Mouse (Mus musculus): ENCODE results near the gene Mpped1.
A peak's percentile ranks its signal among the peaks of the same experiment; 100 is the strongest.

Gene Mpped1

GRCm38 (mm10) chr15:83779387-83779786 is at the start of gene Mpped1:
Gene Mpped1, plus strand, starts transcription at chr15:83779467.
- DNase-seq (ENCODE audit: low spot score) = no peak

- DNase-seq (ENCODE audit: low spot score) = no peak
These were observed 38.4 kb upstream of the Mpped1 start for GRCm38 (mm10) chr15:83740676-83741422.

DNA sequence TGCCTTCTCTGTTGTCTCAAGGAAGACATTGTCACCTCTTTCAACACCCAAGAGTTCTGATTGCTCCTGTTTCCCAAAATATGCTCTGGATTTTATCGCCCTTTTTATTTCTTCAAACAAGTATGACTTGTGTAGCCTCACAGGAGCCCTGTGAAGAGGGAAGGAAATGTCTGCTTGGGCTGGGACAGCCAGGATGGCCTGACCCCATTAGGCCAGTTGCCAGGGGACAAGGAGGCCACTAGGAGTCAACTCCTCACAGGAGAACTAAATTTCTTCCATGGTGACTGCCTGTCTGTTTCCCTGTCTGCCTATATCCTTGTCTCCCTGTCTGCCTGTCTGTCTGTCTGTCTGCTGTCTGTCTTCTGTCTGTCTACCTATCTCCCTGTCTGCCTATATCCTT is 37.2 kb upstream of the Mpped1 start:
- no peak for DNase-seq (ENCODE audit: low spot score)

- DNase-seq (ENCODE audit: low spot score) = no peak
These were observed 33.0 kb upstream of the Mpped1 start for GRCm38 (mm10) chr15:83746311-83746710.

- no peak for DNase-seq (ENCODE audit: low spot score)
These were observed 30.3 kb upstream of the Mpped1 start for GRCm38 (mm10) chr15:83748986-83749385.

- no peak for DNase-seq (ENCODE audit: low spot score)
These were observed 29.8 kb upstream of the Mpped1 start for GRCm38 (mm10) chr15:83749436-83749835.

DNA sequence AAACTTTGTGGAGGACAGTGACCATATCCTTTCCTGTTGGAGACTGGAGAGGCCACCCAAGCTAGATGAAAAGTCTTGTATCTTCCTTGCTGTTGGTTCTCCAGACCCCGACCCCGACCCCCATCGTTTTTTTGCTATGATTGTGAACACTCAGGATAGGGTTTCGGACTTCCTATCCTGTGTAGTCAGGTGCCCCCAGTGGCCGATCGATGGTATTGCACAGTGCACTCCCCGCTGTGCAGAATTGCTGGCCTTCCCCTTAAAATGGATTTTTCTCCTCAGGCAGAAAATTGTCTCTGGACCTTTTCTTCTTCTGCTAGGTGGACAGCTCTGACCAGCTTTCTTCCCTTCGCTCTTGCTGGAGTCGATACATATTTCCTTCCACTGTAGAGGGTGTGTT is 22.5 kb upstream of the Mpped1 start:
- DNase-seq (ENCODE audit: low spot score) = no peak

DNA sequence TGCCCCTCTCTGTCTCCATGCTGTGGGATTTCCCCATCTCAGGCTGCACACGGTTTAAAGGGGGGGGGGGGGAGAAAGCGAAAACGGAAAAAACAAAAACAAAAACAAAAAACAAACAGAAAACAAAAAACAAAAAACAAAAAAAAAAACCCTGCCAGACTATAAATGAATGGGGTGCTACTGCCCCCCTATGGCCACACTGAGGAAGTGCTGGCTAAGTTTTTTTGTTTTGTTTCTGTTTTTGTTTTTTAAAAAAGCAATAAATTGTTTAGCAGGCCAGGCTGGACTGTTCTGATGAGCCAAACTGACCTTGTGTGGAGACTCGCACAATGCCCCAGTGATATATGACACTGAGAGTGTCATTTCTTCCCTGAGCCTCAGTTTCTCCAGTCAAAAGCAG is 20.3 kb upstream of the Mpped1 start:
- no peak for DNase-seq (ENCODE audit: low spot score)

DNA sequence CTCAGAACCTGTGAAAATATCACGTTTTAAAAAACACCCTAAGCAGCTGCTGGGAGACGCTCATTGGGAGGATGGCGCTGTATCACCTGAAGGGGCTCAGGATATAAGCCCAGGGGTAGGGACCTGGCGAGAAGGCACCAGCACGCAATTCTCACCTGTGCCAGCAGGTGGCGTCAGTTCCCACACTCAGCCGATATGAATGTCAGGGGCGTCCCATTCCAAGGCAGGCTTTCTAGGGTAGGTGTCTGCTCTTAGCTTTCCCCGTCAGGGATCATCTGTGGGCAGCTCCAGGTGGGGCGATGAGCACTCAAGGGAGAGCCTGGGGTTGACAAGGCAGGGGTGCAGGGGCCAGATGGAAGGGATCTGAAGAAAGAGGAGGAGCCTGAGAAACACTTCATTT is 18.6 kb upstream of the Mpped1 start:
- DNase-seq (ENCODE audit: low spot score) = peak; percentile 38

- DNase-seq (ENCODE audit: low spot score) = no peak
These were observed 17.8 kb upstream of the Mpped1 start for GRCm38 (mm10) chr15:83761512-83761911.

DNA sequence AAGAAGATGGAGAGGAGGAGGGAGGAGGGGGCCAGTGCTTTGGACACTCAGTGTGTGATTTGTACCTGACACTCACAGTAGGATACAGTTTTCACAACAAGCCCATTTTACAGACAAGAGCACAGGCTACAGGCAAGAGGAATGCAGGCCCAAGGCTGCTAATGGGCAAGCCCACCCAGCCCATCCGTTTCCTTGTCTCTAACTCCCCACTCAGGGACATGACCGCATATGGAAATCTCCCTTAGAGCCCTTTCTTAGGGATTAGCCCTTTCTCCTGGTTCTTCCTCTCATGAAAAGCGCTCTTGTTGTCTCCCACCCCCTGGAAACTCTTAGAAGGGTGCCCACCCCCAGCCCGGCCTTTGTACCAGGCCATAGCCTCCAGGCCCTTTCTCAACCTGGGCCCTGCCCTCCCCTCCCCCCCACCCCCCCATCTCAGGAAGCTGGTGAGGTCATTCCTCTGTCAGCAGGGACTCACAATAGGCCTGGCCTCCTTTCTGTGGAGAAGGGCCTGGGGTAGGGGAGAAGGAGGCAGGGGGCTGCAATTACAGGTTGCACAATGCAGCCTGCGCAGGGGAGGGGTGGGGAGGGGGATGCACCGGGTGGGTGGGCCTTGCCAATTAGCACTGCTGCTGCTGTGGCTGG is 13.8 kb upstream of the Mpped1 start:
- no peak for DNase-seq (ENCODE audit: low spot score)

DNA sequence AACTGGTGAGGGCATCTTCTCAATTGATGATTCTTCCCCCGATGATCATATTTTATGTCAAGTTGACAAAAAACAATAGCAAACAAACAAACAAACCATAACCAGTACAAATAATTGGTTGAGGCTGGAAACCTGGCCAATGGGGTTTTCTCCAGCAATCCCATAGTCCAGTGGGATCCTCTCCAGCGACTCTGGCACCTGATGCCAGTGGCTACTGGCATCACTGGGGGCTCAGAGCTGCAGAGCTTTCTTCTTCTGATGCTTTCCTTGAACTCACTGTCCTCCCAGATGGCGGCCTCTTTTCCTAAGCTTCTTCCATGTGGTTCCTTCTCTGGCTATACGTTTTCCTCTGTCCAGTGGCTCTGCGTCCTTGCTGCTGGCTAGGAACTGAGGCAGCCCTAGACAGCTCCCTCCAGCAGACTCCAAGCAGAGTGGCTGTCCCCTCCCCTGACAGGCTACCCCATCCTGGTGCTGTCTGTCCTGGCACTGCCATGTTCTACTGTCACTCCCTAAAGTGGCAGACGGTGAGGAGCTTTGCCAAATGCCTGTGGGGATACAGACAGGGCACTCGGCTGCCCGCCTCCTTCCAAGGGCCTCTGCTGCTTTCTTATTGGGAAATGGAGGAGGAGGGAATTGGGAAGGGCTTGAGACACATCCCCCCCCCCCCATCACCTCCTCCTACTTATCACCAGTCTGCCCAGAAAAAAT is 7.8 kb upstream of the Mpped1 start:
- no peak for DNase-seq (ENCODE audit: low spot score)

GRCm38 (mm10) chr15:83772460-83772859 is 6.8 kb upstream of the Mpped1 start:
- DNase-seq (ENCODE audit: low spot score) = no peak

- no peak for DNase-seq (ENCODE audit: low spot score)
These were observed 6.3 kb upstream of the Mpped1 start for GRCm38 (mm10) chr15:83772953-83773352.

DNA sequence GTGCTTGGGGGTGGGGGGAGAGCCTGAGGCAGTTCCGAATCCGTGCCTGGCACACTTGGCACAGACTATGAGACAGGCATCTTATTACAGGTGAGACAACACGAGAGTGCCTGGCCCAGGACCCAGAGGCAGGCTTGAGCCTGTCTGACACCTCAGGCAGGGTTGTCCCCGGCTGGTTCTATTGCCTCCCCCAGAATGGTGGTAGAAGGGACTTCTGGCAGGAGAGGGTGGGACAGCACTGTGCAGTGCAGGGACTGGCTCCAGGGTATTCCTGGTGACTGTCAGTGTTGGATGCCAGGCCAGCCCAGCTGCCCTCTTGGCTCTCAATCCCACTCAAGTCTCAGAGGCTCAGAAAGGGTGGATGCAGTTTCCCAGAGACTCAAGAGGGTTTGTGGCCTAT is 4.3 kb upstream of the Mpped1 start:
- DNase-seq (ENCODE audit: low spot score) = no peak

DNA sequence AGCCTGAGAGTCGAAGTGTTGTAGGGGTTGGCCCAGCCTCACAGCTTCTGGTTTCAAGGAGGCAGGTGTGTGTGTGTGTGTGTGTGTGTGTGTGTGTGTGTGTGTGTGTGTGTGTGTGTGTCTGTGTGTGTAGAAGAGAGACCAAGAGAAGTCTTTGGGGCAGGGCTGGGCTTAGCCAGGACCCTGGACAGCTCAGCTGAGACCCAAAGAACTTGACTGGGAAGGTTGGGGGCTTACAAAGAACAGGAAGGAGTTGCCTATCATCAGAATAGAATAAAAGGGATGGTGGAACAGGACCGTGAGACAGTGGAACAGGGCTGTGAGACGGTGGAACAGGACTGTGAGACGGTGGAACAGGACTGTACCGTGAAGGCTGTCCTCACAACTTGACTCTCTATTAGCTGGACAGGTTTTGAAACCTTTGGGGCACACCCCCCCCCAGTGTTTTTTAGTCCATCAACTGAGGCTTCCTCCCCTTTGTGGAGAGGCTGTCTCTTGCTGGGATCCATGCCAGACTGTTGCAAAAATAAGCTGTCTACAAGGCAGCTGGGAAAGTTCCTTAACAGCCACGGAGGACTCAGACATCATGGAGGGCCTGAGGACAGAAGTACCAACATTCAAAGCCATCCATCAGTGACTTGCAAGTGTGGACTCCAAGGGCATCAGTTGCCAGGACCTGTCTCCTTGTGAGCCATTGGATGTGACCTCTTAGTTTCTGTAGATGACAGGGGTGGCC is 2.8 kb upstream of the Mpped1 start:
- no peak for DNase-seq (ENCODE audit: low spot score)

GRCm38 (mm10) chr15:83777476-83777875 is 1.8 kb upstream of the Mpped1 start:
- no peak for DNase-seq (ENCODE audit: low spot score)

GRCm38 (mm10) chr15:83779855-83780740 is 831 bp downstream of the Mpped1 start:
- DNase-seq (ENCODE audit: low spot score) = no peak

DNA sequence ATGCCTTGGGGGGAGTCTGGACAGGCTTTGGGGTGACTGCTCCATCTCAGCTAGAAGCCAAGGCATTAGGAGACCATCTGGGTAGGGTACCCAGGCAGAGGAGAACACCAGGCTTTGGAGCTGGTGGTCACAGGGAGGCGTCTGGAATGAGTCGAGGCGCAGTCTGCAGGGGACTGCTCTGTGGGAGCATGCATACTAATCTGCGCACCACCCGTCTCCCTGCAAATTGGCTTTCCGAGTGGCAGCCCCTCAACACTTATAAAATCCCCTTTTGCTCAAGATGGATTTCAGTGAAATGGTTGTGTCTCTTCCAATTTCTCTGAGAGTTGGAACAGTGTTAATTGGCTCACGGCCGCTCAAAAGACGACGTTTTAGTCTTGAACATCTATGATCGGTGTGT is 2.0 kb downstream of the Mpped1 start:
- no peak for DNase-seq (ENCODE audit: low spot score)

DNA sequence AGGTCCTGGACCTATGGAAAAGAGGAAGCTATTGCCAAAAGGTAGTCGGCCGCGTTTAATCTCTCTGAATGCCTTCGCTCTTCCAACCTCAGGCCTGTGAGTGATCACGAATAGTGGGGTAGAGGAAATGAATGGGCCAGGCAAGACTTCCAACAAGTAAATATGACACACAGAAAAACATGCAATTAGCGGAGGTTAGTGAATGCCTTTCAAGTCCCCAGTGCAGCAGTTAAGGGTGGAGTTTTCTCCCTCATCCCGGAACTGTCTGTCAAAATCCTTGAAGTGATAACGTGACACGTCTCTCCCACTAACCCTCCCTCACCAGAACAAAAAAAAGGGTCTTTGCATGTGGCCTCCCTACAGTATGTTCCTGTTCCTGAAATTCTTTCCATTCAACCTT is 3.0 kb downstream of the Mpped1 start:
- no peak for DNase-seq (ENCODE audit: low spot score)

- DNase-seq (ENCODE audit: low spot score) = no peak
These were observed 5.5 kb downstream of the Mpped1 start for GRCm38 (mm10) chr15:83784772-83785171.

GRCm38 (mm10) chr15:83789046-83789445 is 9.8 kb downstream of the Mpped1 start:
- no peak for DNase-seq (ENCODE audit: low spot score)
